Mouse (Mus musculus) spleen, postnatal 4 days (tissue): Measurements from ENCODE around the gene Adamtsl2.

Experiments
- DNase-seq, 2 experiments: peaks; one replicate each; pipeline ENCODE4 v3.0.0; 2022; ENCODE audit warnings: low spot score in 2 of 2

Gene Adamtsl2

DNA sequence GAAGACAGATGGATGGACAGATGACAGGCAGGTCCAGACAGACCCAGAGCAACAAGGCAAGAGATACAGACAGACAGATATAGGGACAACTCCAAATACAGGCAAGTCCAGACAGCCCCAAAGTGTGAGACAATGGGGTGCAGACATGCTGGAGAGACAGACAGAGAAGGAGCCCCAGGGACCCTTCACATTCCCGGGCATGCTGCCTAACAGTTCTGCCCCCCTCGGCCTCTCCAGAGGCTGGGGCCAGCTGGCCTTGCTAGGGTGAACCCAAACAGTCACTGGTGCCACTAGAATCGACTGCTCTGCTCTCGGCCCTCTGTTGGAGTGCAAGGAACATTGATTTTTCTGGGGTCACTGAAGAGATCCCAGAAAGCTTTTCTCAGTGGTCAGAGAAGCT lies 39.3 kb downstream of the Adamtsl2 start:
- no peak for DNase-seq

DNA sequence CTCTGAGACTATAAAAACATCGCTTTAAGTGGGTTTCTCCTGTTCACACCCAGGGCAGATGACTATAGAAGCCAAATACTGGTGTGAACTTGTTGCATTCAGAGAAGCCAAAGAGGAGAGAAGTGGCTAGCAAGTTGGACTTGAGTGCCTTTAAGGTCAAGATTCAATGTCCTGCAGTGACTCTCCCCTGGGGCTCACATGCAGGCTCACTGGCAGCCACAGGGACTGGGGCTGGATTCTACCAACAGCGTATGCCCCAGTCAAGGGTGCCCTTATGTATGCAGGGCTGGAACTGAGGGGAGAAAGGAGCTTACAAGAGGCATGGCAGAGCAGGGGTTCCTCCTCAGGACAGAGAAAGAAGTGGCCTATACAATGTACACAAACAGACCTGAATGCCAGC lies 40.6 kb downstream of the Adamtsl2 start:
- no peak for DNase-seq

DNA sequence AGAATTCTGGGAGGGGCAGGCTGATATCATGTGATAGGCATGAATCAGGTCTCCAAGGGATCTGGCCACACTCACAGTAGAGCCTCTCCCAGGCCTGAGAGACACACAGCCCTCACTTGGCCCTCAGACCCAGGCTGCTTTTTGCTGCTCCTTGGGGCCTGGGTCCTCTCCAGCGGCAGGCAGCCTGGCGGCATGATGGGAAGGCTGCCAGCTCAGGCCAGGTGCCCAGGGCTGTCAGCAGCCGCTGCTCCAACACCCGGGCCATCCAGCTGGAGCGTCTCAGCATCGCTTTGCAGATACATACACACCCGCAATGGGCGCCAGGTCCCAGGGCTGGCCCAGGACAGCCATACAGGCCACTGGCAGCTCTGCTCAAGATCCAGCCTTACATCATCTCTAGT lies 41.1 kb downstream of the Adamtsl2 start:
- no peak for DNase-seq

DNA sequence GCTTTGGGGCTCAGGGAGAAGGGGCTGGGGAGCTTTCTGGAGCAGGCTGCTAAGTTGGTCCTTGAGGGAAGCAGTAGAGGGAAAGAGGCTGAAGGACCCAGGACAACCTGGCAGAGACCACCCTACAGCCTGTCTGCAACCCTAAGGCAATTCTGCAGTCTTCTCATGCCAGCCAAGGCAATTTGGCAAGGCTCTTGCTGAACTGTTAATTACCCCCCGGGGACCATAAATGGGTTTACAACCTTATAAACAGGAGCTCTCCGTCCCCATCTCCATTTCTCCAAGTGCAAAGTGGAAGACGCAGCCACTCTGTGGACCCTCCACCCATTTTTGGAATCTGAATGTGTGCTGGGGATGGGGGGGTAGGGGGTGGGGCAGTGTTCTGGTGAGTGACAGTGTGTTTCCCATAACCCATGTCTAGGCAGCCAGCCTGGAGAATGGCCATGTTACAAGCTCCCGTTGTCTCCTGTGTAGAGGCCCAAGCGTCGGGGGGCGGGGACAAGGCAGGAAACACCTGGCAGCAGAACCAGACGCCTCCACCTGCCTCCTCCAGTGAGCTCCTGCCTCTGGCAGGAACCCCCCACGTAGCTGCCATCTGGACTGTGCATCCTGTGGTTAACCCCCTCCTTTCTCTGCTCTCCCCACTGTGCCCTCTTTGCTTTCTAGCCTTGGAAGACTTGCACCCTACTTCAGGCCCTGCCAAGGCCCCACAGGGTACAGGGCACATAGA lies 42.6 kb downstream of the Adamtsl2 start:
- peak; percentile 62 to 76 for DNase-seq

DNA sequence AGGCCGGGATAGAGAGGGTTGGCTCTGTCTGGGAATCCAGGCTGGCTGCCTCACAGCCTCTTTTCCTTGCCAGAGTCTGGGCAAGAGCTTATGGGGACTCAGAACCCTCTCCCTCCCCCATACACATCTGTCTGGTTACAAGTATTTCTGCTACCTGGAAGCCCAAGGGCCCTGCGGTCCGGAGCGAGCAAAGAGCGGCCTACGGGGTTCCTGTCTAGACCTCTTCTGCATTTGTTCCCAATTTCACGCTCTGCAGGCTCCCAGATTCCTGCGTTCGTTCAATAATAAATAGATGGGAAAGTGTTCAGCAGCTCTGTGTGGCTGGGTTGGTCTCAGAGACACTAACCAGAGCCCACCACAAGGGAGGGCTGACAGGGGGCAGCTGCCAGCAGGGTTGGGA lies 43.4 kb downstream of the Adamtsl2 start:
- DNase-seq: no peak

DNA sequence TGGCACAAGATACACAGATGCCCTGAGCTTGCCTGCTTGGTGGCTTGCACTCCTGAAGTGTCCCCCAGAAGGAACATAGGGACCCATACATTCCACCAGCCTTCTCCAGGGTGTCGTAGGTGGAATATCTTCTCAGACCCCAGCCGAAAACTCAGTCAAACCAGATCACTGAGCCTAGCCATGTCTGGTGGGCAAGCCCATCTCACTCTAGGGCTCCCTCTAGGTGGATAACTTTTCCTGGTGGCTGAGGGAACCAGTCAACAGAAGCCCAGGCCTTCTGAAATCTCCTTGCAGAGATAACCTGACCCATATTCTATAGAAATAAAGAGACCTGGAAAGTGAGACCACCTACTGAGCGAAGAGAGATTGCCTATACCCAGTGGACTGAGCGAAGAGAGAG lies 43.9 kb downstream of the Adamtsl2 start:
- no peak for DNase-seq

DNA sequence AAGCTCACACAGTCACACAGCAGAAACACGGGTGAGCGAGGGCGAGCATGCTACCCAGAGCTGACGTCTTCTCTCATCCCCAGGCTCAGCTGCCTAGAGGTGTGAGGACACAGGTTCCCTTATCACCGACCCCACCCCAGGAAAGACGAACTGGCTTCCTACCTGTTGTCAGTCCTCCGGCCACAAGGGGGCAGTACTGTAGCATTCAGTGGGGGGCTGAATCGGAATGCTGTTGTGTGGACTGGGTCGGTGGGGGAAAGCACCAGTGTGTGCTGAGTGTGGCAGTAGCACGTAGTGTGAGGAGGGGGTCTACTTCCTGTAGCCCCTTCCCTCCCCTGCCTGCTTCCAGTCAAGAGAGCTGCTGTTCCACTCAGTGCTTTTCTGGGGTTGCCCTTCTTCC lies 46.8 kb downstream of the Adamtsl2 start:
- peak; percentile 51 to 83 for DNase-seq

DNA sequence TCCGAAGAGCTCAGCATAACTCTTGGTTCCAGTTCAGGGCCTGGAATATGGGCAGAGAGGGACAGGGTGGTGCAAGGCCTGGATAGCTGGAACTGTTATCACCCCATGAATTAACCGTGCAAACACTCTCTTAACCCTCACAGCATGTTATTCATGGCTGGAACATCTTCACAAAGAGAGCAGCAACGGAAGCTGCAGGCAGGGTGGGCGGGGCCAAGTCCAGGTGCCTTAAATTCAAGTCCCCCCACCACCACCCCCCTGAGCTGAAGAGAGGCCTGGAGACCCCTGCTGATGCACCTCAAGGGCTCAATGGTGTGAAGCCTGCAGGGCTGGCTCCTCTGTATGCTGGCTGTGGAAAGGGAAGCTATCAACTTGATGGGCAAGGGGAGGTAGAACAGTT lies 47.3 kb downstream of the Adamtsl2 start:
- no peak for DNase-seq

DNA sequence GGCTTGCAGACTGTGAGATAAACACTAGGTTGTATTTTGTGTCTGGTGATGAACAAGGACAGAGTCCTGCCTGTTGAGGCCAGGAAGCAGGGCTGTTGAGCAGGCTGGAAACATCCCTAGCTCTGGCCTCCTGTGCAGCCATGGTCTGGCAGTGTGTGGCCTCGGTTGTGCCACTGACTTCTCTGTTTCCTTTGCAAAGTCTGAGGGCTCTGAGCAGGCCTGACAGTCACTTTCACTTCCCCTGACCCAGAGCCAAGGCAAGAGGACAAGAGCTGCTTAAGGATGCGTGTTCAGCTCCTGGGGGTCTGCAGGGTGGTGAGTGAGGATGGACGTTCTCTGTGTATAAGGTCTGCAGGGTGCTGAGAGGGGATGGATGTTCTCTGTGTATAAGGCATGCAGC lies 49.8 kb downstream of the Adamtsl2 start:
- no peak for DNase-seq

DNA sequence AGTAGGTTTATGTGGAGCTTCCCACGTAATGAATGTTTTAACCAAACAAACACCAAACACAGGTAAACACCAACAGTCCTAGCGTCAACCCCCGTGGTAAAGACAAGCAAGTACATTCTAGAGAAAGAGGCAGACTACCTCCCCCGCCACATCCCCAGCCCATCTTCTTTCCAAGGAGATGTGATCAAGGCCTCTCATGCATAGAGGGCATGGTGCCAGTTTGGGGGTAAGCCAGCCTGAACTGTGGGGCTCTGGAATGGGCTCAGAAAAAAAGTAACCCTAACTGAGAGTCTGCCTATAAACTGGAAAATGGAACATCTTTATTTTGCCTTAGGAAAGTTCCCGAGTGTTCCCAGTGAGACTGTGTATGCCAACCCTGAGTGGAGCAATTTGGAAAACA lies 56.8 kb downstream of the Adamtsl2 start:
- DNase-seq: no peak

DNA sequence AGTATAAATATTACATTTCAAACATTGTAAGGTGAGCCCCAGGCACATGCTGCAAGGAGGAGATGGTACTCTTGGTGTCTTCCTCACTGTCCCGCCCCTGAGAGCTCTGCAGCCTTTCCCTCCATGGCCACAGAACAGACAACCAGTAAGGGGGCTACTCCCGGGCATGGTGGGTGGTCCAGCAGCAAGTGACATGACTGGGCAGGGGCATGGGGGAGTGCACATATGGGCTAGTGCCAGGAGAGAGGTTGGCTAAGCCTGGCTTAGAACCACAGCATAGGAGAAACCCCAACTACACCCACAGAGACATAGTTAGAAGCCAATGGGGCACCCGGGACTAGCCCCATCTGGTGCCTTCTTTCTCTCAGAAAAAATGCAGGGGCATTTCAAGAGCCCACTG lies 57.2 kb downstream of the Adamtsl2 start:
- no peak for DNase-seq

DNA sequence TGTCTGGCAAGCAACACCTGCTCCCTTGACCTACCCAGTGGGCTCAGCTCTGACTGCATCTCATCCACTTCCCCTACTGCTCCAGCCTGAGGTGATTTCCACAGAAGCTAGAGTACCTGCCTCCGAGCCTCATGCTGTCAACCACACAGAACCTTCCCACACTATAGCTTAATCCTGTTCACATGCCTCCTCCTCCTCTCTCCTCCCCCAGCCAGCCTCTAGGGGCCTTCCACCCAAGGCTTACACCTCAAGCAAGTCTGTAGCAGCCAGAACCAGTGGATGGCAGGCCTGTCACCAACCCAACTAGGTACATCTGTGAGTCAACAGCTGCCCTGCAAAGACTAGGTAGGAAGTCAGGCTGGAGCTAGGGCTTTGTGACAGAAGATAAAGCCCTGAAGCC lies 57.6 kb downstream of the Adamtsl2 start:
- no peak for DNase-seq

DNA sequence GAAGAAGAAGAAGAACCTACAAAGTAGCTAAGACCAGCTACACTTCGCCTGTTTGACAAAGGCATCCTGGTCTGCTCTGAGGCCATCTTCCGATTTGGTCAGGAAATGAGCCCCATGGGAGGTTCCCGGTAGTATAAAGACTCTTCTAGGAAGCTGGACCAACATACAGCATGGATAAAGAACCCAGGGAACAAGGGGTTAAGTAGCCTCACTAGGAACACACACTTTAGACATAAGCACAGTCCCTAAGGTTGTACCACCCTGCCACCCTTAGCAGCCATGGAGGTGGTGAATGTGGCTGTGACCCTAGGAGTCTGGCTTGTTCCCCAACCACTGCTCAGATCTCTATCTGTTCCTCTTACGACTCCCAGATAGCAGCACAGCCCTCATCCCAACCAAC lies 59.2 kb downstream of the Adamtsl2 start:
- DNase-seq: no peak

DNA sequence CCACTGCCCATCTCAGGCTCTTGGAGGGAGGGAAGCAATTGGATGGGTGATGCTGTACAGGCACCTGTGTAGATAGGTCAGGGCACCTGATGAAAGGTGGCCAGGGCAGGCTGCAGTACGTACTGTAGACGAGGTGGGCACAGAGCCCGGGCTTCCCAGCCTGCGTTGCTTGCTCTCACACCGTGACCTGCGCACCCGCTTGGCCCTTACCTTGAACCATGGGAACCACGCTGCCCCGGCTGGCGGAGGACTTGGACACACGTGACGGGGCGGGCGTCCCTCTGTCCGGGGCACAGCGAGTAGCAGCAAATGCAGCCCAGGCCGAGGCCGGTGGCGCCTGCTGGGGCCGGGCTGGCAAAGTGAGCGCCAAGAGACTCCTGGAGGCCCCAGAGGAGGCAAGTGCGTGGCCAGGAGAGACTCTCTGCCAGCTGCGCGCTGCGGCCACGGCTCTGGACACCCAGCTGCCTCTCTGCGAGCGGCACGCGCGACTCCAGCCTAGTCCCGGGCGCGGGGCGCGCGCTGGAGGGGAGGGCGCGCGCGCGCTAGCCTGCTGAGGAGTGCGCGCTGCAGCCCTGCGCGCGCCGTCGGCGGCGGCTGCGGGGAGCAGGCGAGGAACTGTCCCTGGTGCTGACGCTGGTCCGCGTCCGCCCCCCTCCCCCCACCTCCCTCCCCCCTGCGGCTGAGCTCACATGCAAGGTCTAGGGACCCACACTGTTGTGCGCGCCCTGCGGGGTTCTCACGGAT lies 62.9 kb downstream of the Adamtsl2 start, which contains the start of gene Fam163b:
Gene Fam163b (minus strand): TSS at position 542 of the 744 bp plus-strand sequence.
- no peak for DNase-seq

DNA sequence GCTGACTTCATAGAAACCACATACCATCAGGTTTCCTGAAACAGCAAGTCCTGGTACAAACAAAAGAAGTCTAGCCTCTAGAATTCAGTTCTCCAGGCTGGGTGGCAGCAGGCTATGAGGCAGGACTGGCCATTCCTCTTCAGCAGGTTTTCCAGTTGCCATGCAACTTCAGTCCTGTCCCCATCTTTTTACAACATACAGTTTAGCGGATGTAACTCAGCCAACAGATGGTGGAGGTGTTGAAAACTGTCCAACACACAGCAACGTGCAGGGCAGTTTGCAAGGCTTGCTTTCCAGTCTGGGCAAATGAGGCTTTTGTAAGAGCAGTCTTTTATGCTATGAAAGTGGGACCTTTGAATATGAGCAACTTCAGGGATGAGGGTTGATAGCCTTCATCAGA lies 65.8 kb downstream of the Adamtsl2 start:
- DNase-seq: no peak

DNA sequence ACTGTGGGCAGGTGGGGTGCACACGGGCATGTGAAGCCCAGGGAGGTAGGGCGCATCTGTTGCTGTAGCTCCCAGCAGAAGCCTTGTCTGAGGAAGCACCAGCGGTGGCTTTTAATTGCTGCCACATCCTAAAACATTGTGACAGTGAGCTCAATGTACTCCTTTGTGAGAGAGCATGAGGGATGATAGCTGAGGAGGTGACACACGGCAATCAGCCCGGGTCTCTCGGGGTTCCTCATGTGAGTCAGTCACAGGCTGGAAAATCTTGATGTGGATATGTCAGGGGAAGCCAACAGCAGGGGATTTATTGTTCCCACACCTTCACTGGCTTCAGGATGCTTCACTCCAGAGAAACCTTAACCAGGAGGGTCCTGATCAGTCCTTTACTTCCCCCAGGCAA lies 67.7 kb downstream of the Adamtsl2 start:
- DNase-seq: no peak

DNA sequence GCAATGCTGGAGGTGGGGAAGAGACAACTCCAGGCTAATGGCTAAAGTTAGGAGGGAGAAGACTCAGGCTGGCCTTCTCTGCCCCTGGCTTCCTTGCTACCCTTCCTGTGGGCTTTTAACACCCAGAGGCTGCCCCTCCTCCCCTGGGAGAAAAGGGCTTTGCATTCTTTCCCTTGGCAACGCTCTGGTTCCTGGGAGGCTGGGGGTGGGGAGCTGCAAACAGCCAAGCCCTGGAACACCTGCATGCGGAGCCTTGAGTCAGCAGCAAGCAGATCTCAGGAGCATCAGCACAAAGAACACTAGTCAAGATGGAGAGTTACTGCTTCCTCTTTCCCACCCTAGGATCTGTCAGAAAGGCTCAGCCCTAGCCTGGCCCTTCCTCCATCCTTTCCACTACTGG lies 70.3 kb downstream of the Adamtsl2 start:
- no peak for DNase-seq

DNA sequence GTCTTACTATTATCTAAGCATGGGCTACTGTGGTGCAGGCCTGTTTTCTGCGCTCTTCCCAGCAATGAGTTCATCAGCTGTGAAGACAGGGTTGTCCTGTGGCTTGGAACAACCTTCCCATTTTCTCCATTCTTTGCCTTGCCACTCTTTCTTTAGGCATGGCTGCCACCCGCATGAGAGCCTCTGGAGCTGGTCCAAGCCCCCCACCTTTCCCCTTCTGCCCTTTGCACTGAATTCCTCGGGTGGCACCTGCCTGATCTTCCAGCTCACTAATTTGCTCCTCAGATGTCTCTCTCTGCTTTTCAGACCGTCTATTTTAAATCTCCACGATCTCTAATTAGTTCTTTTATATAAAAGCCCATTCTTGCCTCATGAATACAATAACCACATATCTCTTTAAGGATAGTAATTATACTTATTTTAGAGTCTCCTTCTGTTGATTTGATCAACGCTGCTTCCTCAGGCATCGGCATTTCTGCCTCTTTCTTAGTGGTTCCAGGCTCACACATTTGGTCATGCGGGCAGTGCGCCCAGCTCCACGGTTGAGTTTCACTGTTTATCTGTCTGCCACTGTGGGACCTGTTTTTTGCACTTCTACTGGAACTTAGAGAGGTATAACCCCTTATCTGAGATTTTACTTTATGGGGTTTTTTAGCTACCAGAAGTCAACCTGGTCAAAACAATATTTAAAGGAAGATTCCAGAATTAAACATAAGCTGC lies 75.4 kb downstream of the Adamtsl2 start:
- DNase-seq: no peak

DNA sequence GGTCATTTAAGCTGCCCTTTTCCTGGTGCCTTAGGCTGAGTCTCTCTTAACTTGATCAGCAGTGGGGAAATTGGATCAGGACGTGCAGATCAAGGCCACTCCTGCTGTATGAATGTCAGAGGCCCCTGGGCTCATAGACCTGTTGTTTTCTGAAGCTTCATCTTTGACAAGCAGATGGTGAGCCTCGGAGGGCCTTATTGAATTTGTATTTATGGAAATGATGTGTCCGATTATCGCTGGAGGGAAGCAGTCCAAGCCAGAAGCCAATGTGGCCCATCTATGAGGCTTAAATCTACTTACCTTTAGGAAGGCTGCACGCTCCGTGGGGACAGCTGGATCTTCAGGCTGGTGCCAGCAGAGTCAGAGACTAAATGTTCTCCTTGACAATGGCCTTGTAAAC lies 77.4 kb downstream of the Adamtsl2 start:
- no peak for DNase-seq
